Mouse (Mus musculus): Measurements from ENCODE around the gene Arhgef38. TPM values are rescaled to one million over a fixed set of nuclear protein-coding genes. Genes with fewer than 3 reads are reported as not detected.

Arhgef38 gene
- polyA plus RNA-seq, 1 experiment, result not detected

GRCm38 (mm10) chr3:133091121-133091663, 143.6 kb downstream of the Arhgef38 start:
- H3K27me3 ChIP-seq (ENCODE audit: control insufficient read depth, insufficient read depth, low read length, poor library complexity, severe bottlenecking), result no peaks in the 10 kb centered on the region
- H3K9me3 ChIP-seq (replicated peaks; ENCODE audit: control insufficient read depth, insufficient read depth, low read length, poor library complexity, severe bottlenecking), result no peaks in the 10 kb centered on the region
- TF ChIP-seq POLR2A (IDR thresholded peaks at IDR 0.05; ENCODE audit: insufficient read depth, low read length), result no peak
- no peak for TF ChIP-seq EP300 (IDR thresholded peaks at IDR 0.05; ENCODE audit: insufficient read depth, low read depth, low read length)
- no peak for TF ChIP-seq CTCF (IDR thresholded peaks at IDR 0.05; ENCODE audit: low read depth, low read length)
- H3K4me3 ChIP-seq (ENCODE audit: low read depth, low read length), result peak overlapping the region; percentile 84
- H3K4me1 ChIP-seq (ENCODE audit: control insufficient read depth, insufficient read depth, low read length), result peaks cover 2% of the 10 kb centered on the region
- peak overlapping the region; percentile 78 for H3K27ac ChIP-seq (ENCODE audit: insufficient read depth, low read length)
- H3K9ac ChIP-seq (ENCODE audit: low read depth, poor library complexity, severe bottlenecking), result peak overlapping the region; percentile 79
- H3K36me3 ChIP-seq (ENCODE audit: control insufficient read depth, insufficient read depth, low read length, poor library complexity, severe bottlenecking), result no peaks in the 10 kb centered on the region

DNA sequence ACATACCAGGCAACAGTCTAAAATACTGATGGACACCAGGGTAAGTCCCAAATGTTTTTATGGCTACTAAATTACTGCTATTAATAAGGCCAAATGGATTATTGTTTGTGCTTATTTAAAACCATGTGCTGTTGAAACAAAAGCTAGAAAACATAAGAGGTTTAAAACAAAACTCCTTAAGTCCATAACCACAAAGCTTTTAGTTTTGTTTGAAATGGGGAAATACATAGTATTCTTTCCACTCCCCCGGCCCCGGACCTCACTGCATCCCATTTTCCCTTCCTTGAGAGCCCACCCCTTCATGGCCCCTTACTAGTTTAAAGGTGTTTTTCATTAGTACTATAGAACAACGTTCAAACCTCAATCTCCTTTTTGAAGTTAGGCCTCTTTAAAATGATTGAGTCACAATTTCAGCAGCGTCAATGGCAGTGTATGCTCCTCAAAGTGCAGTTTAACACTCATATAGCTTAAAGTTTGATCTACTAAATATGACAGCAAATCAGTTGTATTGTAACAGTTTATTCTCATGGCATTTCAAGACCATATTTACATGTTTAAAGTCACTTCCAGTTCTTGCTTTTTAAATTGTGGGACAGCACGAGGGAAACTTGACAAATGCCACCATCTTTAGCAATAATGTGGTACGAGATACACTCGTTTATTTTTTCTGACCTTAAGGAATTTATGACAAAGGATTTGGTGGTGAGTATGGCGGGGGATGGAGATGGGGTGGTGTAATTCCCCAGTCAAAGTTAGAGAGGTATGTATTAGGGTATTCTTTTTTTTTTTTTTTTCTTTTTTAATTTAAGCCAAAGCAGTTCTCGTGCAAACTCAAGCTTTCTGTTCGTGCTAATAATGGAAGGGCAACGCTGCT, 144.3 kb downstream of the Arhgef38 start:
- Histone ChIP-seq H3K27ac (ENCODE audit: insufficient read depth, low read length) (no peak overlapping the region), H3K9ac (ENCODE audit: low read depth, poor library complexity, severe bottlenecking) (peak overlapping the region; percentile 79), H3K4me3 (ENCODE audit: low read depth, low read length) (peak overlapping the region; percentile 84), H3K36me3 (ENCODE audit: control insufficient read depth, insufficient read depth, low read length, poor library complexity, severe bottlenecking) (no peaks in the 10 kb centered on the region), H3K4me1 (ENCODE audit: control insufficient read depth, insufficient read depth, low read length) (peaks cover 2% of the 10 kb centered on the region), H3K27me3 (ENCODE audit: control insufficient read depth, insufficient read depth, low read length, poor library complexity, severe bottlenecking) (no peaks in the 10 kb centered on the region), H3K9me3 (replicated peaks; ENCODE audit: control insufficient read depth, insufficient read depth, low read length, poor library complexity, severe bottlenecking) (no peaks in the 10 kb centered on the region)
- no peak for TF ChIP-seq CTCF (IDR thresholded peaks at IDR 0.05; ENCODE audit: low read depth, low read length)
- TF ChIP-seq POLR2A (IDR thresholded peaks at IDR 0.05; ENCODE audit: insufficient read depth, low read length), result no peak
- no peak for TF ChIP-seq EP300 (IDR thresholded peaks at IDR 0.05; ENCODE audit: insufficient read depth, low read depth, low read length)

GRCm38 (mm10) chr3:133085858-133086257, 148.9 kb downstream of the Arhgef38 start:
- Histone ChIP-seq H3K27me3 (ENCODE audit: control insufficient read depth, insufficient read depth, low read length, poor library complexity, severe bottlenecking) (no peaks in the 10 kb centered on the region), H3K4me3 (ENCODE audit: low read depth, low read length) (no peak overlapping the region), H3K4me1 (ENCODE audit: control insufficient read depth, insufficient read depth, low read length) (no peaks in the 10 kb centered on the region), H3K9ac (ENCODE audit: low read depth, poor library complexity, severe bottlenecking) (no peak overlapping the region), H3K27ac (ENCODE audit: insufficient read depth, low read length) (no peak overlapping the region), H3K36me3 (ENCODE audit: control insufficient read depth, insufficient read depth, low read length, poor library complexity, severe bottlenecking) (peaks cover 25% of the 10 kb centered on the region), H3K9me3 (replicated peaks; ENCODE audit: control insufficient read depth, insufficient read depth, low read length, poor library complexity, severe bottlenecking) (no peaks in the 10 kb centered on the region)
- no peak for TF ChIP-seq EP300 (IDR thresholded peaks at IDR 0.05; ENCODE audit: insufficient read depth, low read depth, low read length)
- TF ChIP-seq POLR2A (IDR thresholded peaks at IDR 0.05; ENCODE audit: insufficient read depth, low read length), result no peak
- TF ChIP-seq CTCF (IDR thresholded peaks at IDR 0.05; ENCODE audit: low read depth, low read length), result no peak

- no peak overlapping the region for H3K9ac ChIP-seq (ENCODE audit: low read depth, poor library complexity, severe bottlenecking)
- H3K4me3 ChIP-seq (ENCODE audit: low read depth, low read length), result no peak overlapping the region
- TF ChIP-seq EP300 (IDR thresholded peaks at IDR 0.05; ENCODE audit: insufficient read depth, low read depth, low read length), result no peak
- no peak for TF ChIP-seq POLR2A (IDR thresholded peaks at IDR 0.05; ENCODE audit: insufficient read depth, low read length)
- no peak for TF ChIP-seq CTCF (IDR thresholded peaks at IDR 0.05; ENCODE audit: low read depth, low read length)
- H3K4me1 ChIP-seq (ENCODE audit: control insufficient read depth, insufficient read depth, low read length), result no peaks in the 10 kb centered on the region
- H3K27me3 ChIP-seq (ENCODE audit: control insufficient read depth, insufficient read depth, low read length, poor library complexity, severe bottlenecking), result no peaks in the 10 kb centered on the region
- no peak overlapping the region for H3K27ac ChIP-seq (ENCODE audit: insufficient read depth, low read length)
- peaks cover 28% of the 10 kb centered on the region for H3K36me3 ChIP-seq (ENCODE audit: control insufficient read depth, insufficient read depth, low read length, poor library complexity, severe bottlenecking)
- no peaks in the 10 kb centered on the region for H3K9me3 ChIP-seq (replicated peaks; ENCODE audit: control insufficient read depth, insufficient read depth, low read length, poor library complexity, severe bottlenecking)
These were observed 152.0 kb downstream of the Arhgef38 start for GRCm38 (mm10) chr3:133082736-133083135.

GRCm38 (mm10) chr3:133075560-133075959, 159.2 kb downstream of the Arhgef38 start:
- no peak overlapping the region for H3K4me3 ChIP-seq (ENCODE audit: low read depth, low read length)
- no peak overlapping the region for H3K9ac ChIP-seq (ENCODE audit: low read depth, poor library complexity, severe bottlenecking)
- H3K36me3 ChIP-seq (ENCODE audit: control insufficient read depth, insufficient read depth, low read length, poor library complexity, severe bottlenecking), result peaks cover 9% of the 10 kb centered on the region
- no peak overlapping the region for H3K27ac ChIP-seq (ENCODE audit: insufficient read depth, low read length)
- no peaks in the 10 kb centered on the region for H3K9me3 ChIP-seq (replicated peaks; ENCODE audit: control insufficient read depth, insufficient read depth, low read length, poor library complexity, severe bottlenecking)
- no peaks in the 10 kb centered on the region for H3K27me3 ChIP-seq (ENCODE audit: control insufficient read depth, insufficient read depth, low read length, poor library complexity, severe bottlenecking)
- H3K4me1 ChIP-seq (ENCODE audit: control insufficient read depth, insufficient read depth, low read length), result no peaks in the 10 kb centered on the region
- TF ChIP-seq CTCF (IDR thresholded peaks at IDR 0.05; ENCODE audit: low read depth, low read length), result no peak
- TF ChIP-seq POLR2A (IDR thresholded peaks at IDR 0.05; ENCODE audit: insufficient read depth, low read length), result no peak
- no peak for TF ChIP-seq EP300 (IDR thresholded peaks at IDR 0.05; ENCODE audit: insufficient read depth, low read depth, low read length)

Other genes with a start within 250 kb of the Arhgef38 start
- 14.6 and 17.5 TPM in 2 replicates for gene Ints12, start 143.1 kb downstream of the Arhgef38 start, polyA plus RNA-seq (2011; ENCODE audit: insufficient read depth, insufficient read length, low read depth, missing spikeins)
- 33.3 and 36.1 TPM in 2 replicates for gene Gstcd, start 142.9 kb downstream of the Arhgef38 start, polyA plus RNA-seq (2011; ENCODE audit: insufficient read depth, insufficient read length, low read depth, missing spikeins)
- gene Ppa2, start 75.2 kb upstream of the Arhgef38 start, polyA plus RNA-seq (2011; ENCODE audit: insufficient read depth, insufficient read length, low read depth, missing spikeins), result 50.8 and 51.0 TPM in 2 replicates

Measured in ES-Bruce4 (cell line).